Mouse (Mus musculus): Measurements from ENCODE around the gene Arpc2. TPM values are rescaled to one million over a fixed set of nuclear protein-coding genes. Genes with fewer than 3 reads are reported as not detected.

The Arpc2 gene
- polyA plus RNA-seq, 1 experiment: 214 TPM

GRCm38 (mm10) chr1:74307146-74307545, 71.3 kb downstream of the Arpc2 start:
- H3K79me2 ChIP-seq (ENCODE audit: control insufficient read depth, insufficient read depth): peaks cover 16% of the 10 kb centered on the region
- no peaks in the 10 kb centered on the region for H3K36me3 ChIP-seq (ENCODE audit: control insufficient read depth, insufficient read depth)
- H3ac ChIP-seq (ENCODE audit: control insufficient read depth, insufficient read length): no peak overlapping the region
- H3K27me3 ChIP-seq (ENCODE audit: control insufficient read depth, insufficient read depth, insufficient read length): no peaks in the 10 kb centered on the region
- no peak overlapping the region for H3K4me3 ChIP-seq
- TF ChIP-seq MAX (IDR thresholded peaks at IDR 0.05; ENCODE audit: low read depth): no peak
- TF ChIP-seq MYOG (IDR thresholded peaks at IDR 0.05; ENCODE audit: control insufficient read depth in 1 of 3, insufficient read depth in 1 of 3, insufficient read length in 2 of 3, low read depth in 2 of 3): no peak
- TF ChIP-seq MYOD1 (IDR thresholded peaks at IDR 0.05; ENCODE audit: control insufficient read depth in 1 of 3, insufficient read length in 2 of 3, low read depth in 2 of 3): no peak
- no peak for TF ChIP-seq REST (IDR thresholded peaks at IDR 0.05; ENCODE audit: insufficient read depth, insufficient read length)
- no peak for TF ChIP-seq USF1 (IDR thresholded peaks at IDR 0.05; ENCODE audit: low read depth)
- no peak for TF ChIP-seq TCF12 (IDR thresholded peaks at IDR 0.05; ENCODE audit: insufficient read depth, poor library complexity, severe bottlenecking)
- H3K4me2 ChIP-seq (ENCODE audit: low read depth): no peak overlapping the region

GRCm38 (mm10) chr1:74308001-74308964, 72.4 kb downstream of the Arpc2 start:
- Histone ChIP-seq H3ac (ENCODE audit: control insufficient read depth, insufficient read length) (no peak overlapping the region), H3K4me2 (ENCODE audit: low read depth) (no peak overlapping the region), H3K79me2 (ENCODE audit: control insufficient read depth, insufficient read depth) (peaks cover 5% of the 10 kb centered on the region), H3K36me3 (ENCODE audit: control insufficient read depth, insufficient read depth) (no peaks in the 10 kb centered on the region), H3K27me3 (ENCODE audit: control insufficient read depth, insufficient read depth, insufficient read length) (no peaks in the 10 kb centered on the region), H3K4me3 (no peak overlapping the region)
- TF ChIP-seq POLR2A (IDR thresholded peaks at IDR 0.05; ENCODE audit: insufficient read length, low read depth) (no peak), REST (IDR thresholded peaks at IDR 0.05; ENCODE audit: insufficient read depth, insufficient read length) (no peak), MAX (IDR thresholded peaks at IDR 0.05; ENCODE audit: low read depth) (no peak), E2F4 (IDR thresholded peaks at IDR 0.05; ENCODE audit: insufficient read depth) (no peak), TCF3 (IDR thresholded peaks at IDR 0.05; ENCODE audit: insufficient read length, low read depth) (no peak)

- H3ac ChIP-seq (ENCODE audit: control insufficient read depth, insufficient read length): no peak overlapping the region
- TF ChIP-seq MYOG (IDR thresholded peaks at IDR 0.05; ENCODE audit: control insufficient read depth in 1 of 3, insufficient read depth in 1 of 3, insufficient read length in 2 of 3, low read depth in 2 of 3): no peak
- no peak for TF ChIP-seq E2F4 (IDR thresholded peaks at IDR 0.05; ENCODE audit: insufficient read depth)
- TF ChIP-seq CEBPB (IDR thresholded peaks at IDR 0.05; ENCODE audit: insufficient read depth, poor library complexity, severe bottlenecking): no peak
- TF ChIP-seq POLR2AphosphoS2 (IDR thresholded peaks at IDR 0.05; ENCODE audit: insufficient read length, low read depth): no peak
- no peak for TF ChIP-seq TCF12 (IDR thresholded peaks at IDR 0.05; ENCODE audit: insufficient read depth, poor library complexity, severe bottlenecking)
Observed at GRCm38 (mm10) chr1:74309767-74310166, 73.9 kb downstream of the Arpc2 start.

GRCm38 (mm10) chr1:74313049-74313692, 77.3 kb downstream of the Arpc2 start:
- H3K4me3 ChIP-seq: no peak overlapping the region
- H3K27me3 ChIP-seq (ENCODE audit: control insufficient read depth, insufficient read depth, insufficient read length): no peaks in the 10 kb centered on the region
- TF ChIP-seq TCF12 (IDR thresholded peaks at IDR 0.05; ENCODE audit: insufficient read depth, poor library complexity, severe bottlenecking) (no peak), POLR2AphosphoS2 (IDR thresholded peaks at IDR 0.05; ENCODE audit: insufficient read length, low read depth) (no peak), USF1 (IDR thresholded peaks at IDR 0.05; ENCODE audit: low read depth) (no peak), MYOG (IDR thresholded peaks at IDR 0.05; ENCODE audit: control insufficient read depth in 1 of 3, insufficient read depth in 1 of 3, insufficient read length in 2 of 3, low read depth in 2 of 3) (no peak), MYOD1 (IDR thresholded peaks at IDR 0.05; ENCODE audit: control insufficient read depth in 1 of 3, insufficient read length in 2 of 3, low read depth in 2 of 3) (no peak)
- no peak overlapping the region for H3ac ChIP-seq (ENCODE audit: control insufficient read depth, insufficient read length)
- no peaks in the 10 kb centered on the region for H3K36me3 ChIP-seq (ENCODE audit: control insufficient read depth, insufficient read depth)
- H3K79me2 ChIP-seq (ENCODE audit: control insufficient read depth, insufficient read depth): no peaks in the 10 kb centered on the region
- no peak overlapping the region for H3K4me2 ChIP-seq (ENCODE audit: low read depth)

More at GRCm38 (mm10) chr1:74309767-74310166, 73.9 kb downstream of the Arpc2 start:
- Histone ChIP-seq H3K4me3 (no peak overlapping the region), H3K27me3 (ENCODE audit: control insufficient read depth, insufficient read depth, insufficient read length) (no peaks in the 10 kb centered on the region), H3K79me2 (ENCODE audit: control insufficient read depth, insufficient read depth) (no peaks in the 10 kb centered on the region), H3K36me3 (ENCODE audit: control insufficient read depth, insufficient read depth) (no peaks in the 10 kb centered on the region), H3K4me2 (ENCODE audit: low read depth) (no peak overlapping the region)

GRCm38 (mm10) chr1:74314796-74315195, 78.9 kb downstream of the Arpc2 start:
- TF ChIP-seq MAX (IDR thresholded peaks at IDR 0.05; ENCODE audit: low read depth) (no peak), TCF3 (IDR thresholded peaks at IDR 0.05; ENCODE audit: insufficient read length, low read depth) (no peak), MYOD1 (IDR thresholded peaks at IDR 0.05; ENCODE audit: control insufficient read depth in 1 of 3, insufficient read length in 2 of 3, low read depth in 2 of 3) (no peak), SRF (IDR thresholded peaks at IDR 0.05; ENCODE audit: control insufficient read depth, insufficient read length, low read depth) (no peak), TCF12 (IDR thresholded peaks at IDR 0.05; ENCODE audit: insufficient read depth, poor library complexity, severe bottlenecking) (no peak), POLR2A (IDR thresholded peaks at IDR 0.05; ENCODE audit: insufficient read length, low read depth) (no peak), CEBPB (IDR thresholded peaks at IDR 0.05; ENCODE audit: insufficient read depth, poor library complexity, severe bottlenecking) (no peak), MYOG (IDR thresholded peaks at IDR 0.05; ENCODE audit: control insufficient read depth in 1 of 3, insufficient read depth in 1 of 3, insufficient read length in 2 of 3, low read depth in 2 of 3) (no peak), E2F4 (IDR thresholded peaks at IDR 0.05; ENCODE audit: insufficient read depth) (no peak), POLR2AphosphoS2 (IDR thresholded peaks at IDR 0.05; ENCODE audit: insufficient read length, low read depth) (no peak), REST (IDR thresholded peaks at IDR 0.05; ENCODE audit: insufficient read depth, insufficient read length) (no peak), USF1 (IDR thresholded peaks at IDR 0.05; ENCODE audit: low read depth) (no peak)
- Histone ChIP-seq H3K27me3 (ENCODE audit: control insufficient read depth, insufficient read depth, insufficient read length) (no peaks in the 10 kb centered on the region), H3K36me3 (ENCODE audit: control insufficient read depth, insufficient read depth) (no peaks in the 10 kb centered on the region), H3K4me3 (no peak overlapping the region), H3K79me2 (ENCODE audit: control insufficient read depth, insufficient read depth) (no peaks in the 10 kb centered on the region), H3ac (ENCODE audit: control insufficient read depth, insufficient read length) (no peak overlapping the region), H3K4me2 (ENCODE audit: low read depth) (no peak overlapping the region)

Measured in myocyte (in vitro differentiated cells).